In genomic region chr11:32615561-32615960, GRCm38 (mm10) we compare ENCODE assay signal across 13 mouse cellular contexts. TPM values are rescaled to one million over a fixed set of nuclear protein-coding genes. Genes with fewer than 3 reads are reported as not detected.
DNase-seq lines count a peak whose midpoint lies in the region; ATAC-seq lines count a peak whose summit lies in the region.
"Had no signal": no experiment of that assay in that cellular context is flagged by ENCODE, and none has a peak within 500 bp of the region (broad histone marks: within the 10 kb centered on the region; RNA-seq: fewer than 3 reads in every experiment).

No protein-coding gene starts in this region.

- peak; percentile 29; the same call in 1 of the 2 replicates for ATAC-seq in frontal cortex, adult (ENCODE audit: low TSS enrichment)
- ATAC-seq in midbrain, embryonic 15.5 days (replicated peaks), result no peak
- ATAC-seq in stomach, embryonic 16.5 days (ENCODE audit: insufficient read depth, low FRiP score), result no peak
- ATAC-seq: hindbrain, postnatal 0 days had no signal

- H3K4me2 ChIP-seq in midbrain, embryonic 15.5 days, result no peak overlapping the region
- no peak overlapping the region for H3K4me2 ChIP-seq in stomach, embryonic 16.5 days (ENCODE audit: low read depth, low read length)
- H3K4me2 ChIP-seq: stomach, embryonic 15.5 days had no signal

- no peaks in the 10 kb centered on the region for H3K9me3 ChIP-seq in midbrain, embryonic 10.5 days (replicated peaks)
- H3K9me3 ChIP-seq in midbrain, embryonic 15.5 days, result no peaks in the 10 kb centered on the region
- no peaks in the 10 kb centered on the region for H3K9me3 ChIP-seq in stomach, embryonic 16.5 days (replicated peaks; ENCODE audit: control insufficient read depth, low read length)
- H3K9me3 ChIP-seq: stomach, embryonic 15.5 days had no signal

- peaks cover 27% of the 10 kb centered on the region for H3K4me1 ChIP-seq in midbrain, embryonic 10.5 days
- H3K4me1 ChIP-seq in midbrain, embryonic 15.5 days, result peaks cover 10% of the 10 kb centered on the region
- peaks cover 18% of the 10 kb centered on the region for H3K4me1 ChIP-seq in stomach, embryonic 16.5 days (ENCODE audit: control insufficient read depth, insufficient read depth, low read length)

- H3K9ac ChIP-seq in midbrain, embryonic 15.5 days, result no peak overlapping the region
- H3K9ac ChIP-seq in stomach, embryonic 16.5 days (ENCODE audit: low read length), result peak overlapping the region; percentile 50; the same call in 1 of the 2 replicates
- H3K9ac ChIP-seq: stomach, embryonic 15.5 days had no signal

- H3K27me3 ChIP-seq in midbrain, embryonic 10.5 days (ENCODE audit: low read depth, poor library complexity, severe bottlenecking), result no peaks in the 10 kb centered on the region
- H3K27me3 ChIP-seq in midbrain, embryonic 15.5 days (replicated peaks), result no peaks in the 10 kb centered on the region
- no peaks in the 10 kb centered on the region for H3K27me3 ChIP-seq in stomach, embryonic 16.5 days (ENCODE audit: control insufficient read depth, insufficient read depth, low read length)
- H3K27me3 ChIP-seq: stomach, embryonic 15.5 days had no signal

- no peaks in the 10 kb centered on the region for H3K36me3 ChIP-seq in midbrain, embryonic 10.5 days
- no peaks in the 10 kb centered on the region for H3K36me3 ChIP-seq in midbrain, embryonic 15.5 days (replicated peaks)
- H3K36me3 ChIP-seq in stomach, embryonic 16.5 days (ENCODE audit: control insufficient read depth, insufficient read depth, low read length), result no peaks in the 10 kb centered on the region; the same call in 1 of the 2 replicates
- H3K36me3 ChIP-seq: stomach, embryonic 15.5 days had no signal

- no peak overlapping the region for H3K4me3 ChIP-seq in midbrain, embryonic 10.5 days
- no peak overlapping the region for H3K4me3 ChIP-seq in midbrain, embryonic 15.5 days
- no peak overlapping the region for H3K4me3 ChIP-seq in stomach, embryonic 16.5 days (replicated peaks; ENCODE audit: low read length)
- H3K4me3 ChIP-seq: stomach, embryonic 15.5 days had no signal

- no peak for DNase-seq in frontal cortex, postnatal 25 days (ENCODE audit: low spot score in 2 of 2)
- peak; percentile 31 for DNase-seq in midbrain, embryonic 10.5 days (ENCODE audit: low spot score)
- DNase-seq in embryo, embryonic 9.5 days (ENCODE audit: extremely low spot score), result peak; percentile 41
- no peak for DNase-seq in adrenal gland, postnatal 10 days
- DNase-seq in adrenal gland, postnatal 25 days, result no peak
- DNase-seq: adrenal gland, postnatal 14 days; B cell, adult 2 months; cerebellum, adult 8-10 months had no signal

- peak overlapping the region; percentile 10; the same call in 1 of the 2 replicates for H3K27ac ChIP-seq in midbrain, embryonic 10.5 days (replicated peaks)
- H3K27ac ChIP-seq in midbrain, embryonic 15.5 days, result no peak overlapping the region
- no peak overlapping the region for H3K27ac ChIP-seq in stomach, embryonic 16.5 days (ENCODE audit: low read length)
- H3K27ac ChIP-seq: hindbrain, postnatal 0 days; stomach, embryonic 15.5 days had no signal

- WGBS in midbrain, embryonic 10.5 days, result 12% methylated on average over 11 of the region's 11 CpGs
- 15% methylated on average over 11 of the region's 11 CpGs for WGBS in midbrain, embryonic 15.5 days
- 26% methylated on average over 11 of the region's 11 CpGs for WGBS in stomach, embryonic 16.5 days

RNA-seq across cellular contexts. Expression of gene Fbxw11, which starts 27.0 kb away (rescaled TPM):
- polyA plus RNA-seq in midbrain, embryonic 10.5 days (2016; fragmentation: Nextera tagmentation; extraction: Ambion mirVana), result 93.9 and 102 TPM in 2 replicates
- 120 and 126 TPM in 2 replicates for polyA plus RNA-seq in midbrain, embryonic 15.5 days (2015; fragmentation: Nextera tagmentation; extraction: Ambion mirVana)
- polyA plus RNA-seq in stomach, embryonic 16.5 days (2015; fragmentation: Nextera tagmentation; extraction: Ambion mirVana), result 61.1 and 65.0 TPM in 2 replicates
- total RNA-seq in adrenal gland, postnatal 10 days (2021), result 10 to 100 TPM; 68.0 to 72.9 TPM
- total RNA-seq in adrenal gland, postnatal 25 days (2021), result 87.7 and 113 TPM in 2 replicates

Comparison
In these comparisons a context has a peak if more than half of its experiments do, and no peak if none do; other contexts are left out.
1. DNase-seq: peak in midbrain, embryonic 10.5 days (single experiment) and embryo, embryonic 9.5 days (single experiment); none in frontal cortex, postnatal 25 days (0 of 2), adrenal gland, postnatal 10 days (single experiment) and adrenal gland, postnatal 25 days (single experiment).